Mouse (Mus musculus): ENCODE measurements around the gene Htr5b. TPM values are rescaled to one million over a fixed set of nuclear protein-coding genes. Genes with fewer than 3 reads are reported as not detected.

Gene Htr5b
- total RNA-seq, 2 experiments from 2014 or later: 2.5 to 3.4 TPM

GRCm38 (mm10) chr1:121510420-121511140, 17.7 kb downstream of the Htr5b start:
- intact Hi-C loops (cut with DNase I): no loop called here
- DNase-seq (ENCODE audit: extremely low spot score in 1 of 2, low spot score in 2 of 2): no peak

- intact Hi-C loops (cut with DNase I): no loop called here
- DNase-seq (ENCODE audit: extremely low spot score in 1 of 2, low spot score in 2 of 2): no peak
Measured at GRCm38 (mm10) chr1:121508729-121509128, 19.5 kb downstream of the Htr5b start.

- DNase-seq (ENCODE audit: extremely low spot score in 1 of 2, low spot score in 2 of 2): no peak
- intact Hi-C loops (cut with DNase I): no loop called here
Measured at GRCm38 (mm10) chr1:121497093-121497492, 31.2 kb downstream of the Htr5b start.

- peak in 1 of 2 experiments; percentile 39 for DNase-seq (ENCODE audit: extremely low spot score in 1 of 2, low spot score in 2 of 2)
- intact Hi-C loops (cut with DNase I): loop anchor here (5.0 kb wide), 1 partner anchor 48 kb away; no protein-coding TSS in a partner anchor
Measured at GRCm38 (mm10) chr1:121490241-121490640, 38.0 kb downstream of the Htr5b start.

- intact Hi-C loops (cut with DNase I): no loop called here
Measured at GRCm38 (mm10) chr1:121486803-121487202, 41.5 kb downstream of the Htr5b start.

GRCm38 (mm10) chr1:121483091-121483490, 45.2 kb downstream of the Htr5b start:
- intact Hi-C loops (cut with DNase I): no loop called here
- DNase-seq (ENCODE audit: extremely low spot score in 1 of 2, low spot score in 2 of 2): no peak

More at GRCm38 (mm10) chr1:121486803-121487202, 41.5 kb downstream of the Htr5b start:
- DNase-seq (ENCODE audit: extremely low spot score in 1 of 2, low spot score in 2 of 2): no peak

- DNase-seq (ENCODE audit: extremely low spot score in 1 of 2, low spot score in 2 of 2): no peak
- intact Hi-C loops (cut with DNase I): no loop called here
Measured at GRCm38 (mm10) chr1:121479403-121479802, 48.9 kb downstream of the Htr5b start.

GRCm38 (mm10) chr1:121478284-121478980, 49.8 kb downstream of the Htr5b start:
- DNase-seq (ENCODE audit: extremely low spot score in 1 of 2, low spot score in 2 of 2): peak in 1 of 2 experiments; percentile 29
- intact Hi-C loops (cut with DNase I): no loop called here

GRCm38 (mm10) chr1:121477716-121478115, 50.5 kb downstream of the Htr5b start:
- no peak for DNase-seq (ENCODE audit: extremely low spot score in 1 of 2, low spot score in 2 of 2)
- intact Hi-C loops (cut with DNase I): no loop called here

- intact Hi-C loops (cut with DNase I): no loop called here
- no peak for DNase-seq (ENCODE audit: extremely low spot score in 1 of 2, low spot score in 2 of 2)
Measured at GRCm38 (mm10) chr1:121471503-121471902, 56.8 kb downstream of the Htr5b start.

GRCm38 (mm10) chr1:121468271-121468670, 60.0 kb downstream of the Htr5b start:
- intact Hi-C loops (cut with DNase I): loop anchor here (10.0 kb wide), 1 partner anchor 87 kb away; no protein-coding TSS in a partner anchor
- no peak for DNase-seq (ENCODE audit: extremely low spot score in 1 of 2, low spot score in 2 of 2)

- intact Hi-C loops (cut with DNase I): loop anchor here (10.0 kb wide), 1 partner anchor 89 kb away; no protein-coding TSS in a partner anchor
- DNase-seq (ENCODE audit: extremely low spot score in 1 of 2, low spot score in 2 of 2): no peak
Measured at GRCm38 (mm10) chr1:121466276-121466675, 62.0 kb downstream of the Htr5b start.

GRCm38 (mm10) chr1:121463806-121464205, 64.5 kb downstream of the Htr5b start:
- intact Hi-C loops (cut with DNase I): loop anchor here (10.0 kb wide), 1 partner anchor 91 kb away; no protein-coding TSS in a partner anchor
- no peak for DNase-seq (ENCODE audit: extremely low spot score in 1 of 2, low spot score in 2 of 2)

GRCm38 (mm10) chr1:121462643-121463042, 65.6 kb downstream of the Htr5b start:
- no peak for DNase-seq (ENCODE audit: extremely low spot score in 1 of 2, low spot score in 2 of 2)
- intact Hi-C loops (cut with DNase I): loop anchor here (10.0 kb wide), 1 partner anchor 92 kb away; no protein-coding TSS in a partner anchor

- DNase-seq (ENCODE audit: extremely low spot score in 1 of 2, low spot score in 2 of 2): no peak
- intact Hi-C loops (cut with DNase I): loop anchor here (10.0 kb wide), 1 partner anchor 93 kb away; no protein-coding TSS in a partner anchor
Measured at GRCm38 (mm10) chr1:121461895-121462294, 66.4 kb downstream of the Htr5b start.

- DNase-seq (ENCODE audit: extremely low spot score in 1 of 2, low spot score in 2 of 2): peak in 1 of 2 experiments; percentile 53
- intact Hi-C loops (cut with DNase I): loop anchor here (10.0 kb wide), 1 partner anchor 95 kb away; no protein-coding TSS in a partner anchor
Measured at GRCm38 (mm10) chr1:121460077-121460476, 68.2 kb downstream of the Htr5b start.

Measured in left cerebral cortex, postnatal 10 days (tissue).